Mouse (Mus musculus): ENCODE results near the gene St8sia6. TPM values are rescaled to one million over a fixed set of nuclear protein-coding genes. Genes with fewer than 3 reads are reported as not detected.

The St8sia6 gene
- polyA plus RNA-seq, 1 experiment from 2014 or later, result 0.77 TPM

GRCm38 (mm10) chr2:13751691-13752090, 42.2 kb downstream of the St8sia6 start:
- no peaks in the 10 kb centered on the region for H3K36me3 ChIP-seq (replicated peaks)
- no peak overlapping the region for H3K4me2 ChIP-seq
- no peak overlapping the region for H3K9ac ChIP-seq
- H3K27ac ChIP-seq, result no peak overlapping the region
- ATAC-seq (ENCODE audit: low FRiP score), result no peak
- no peaks in the 10 kb centered on the region for H3K4me1 ChIP-seq
- 79% methylated on average over 1 of the region's 1 CpGs for WGBS
- no peaks in the 10 kb centered on the region for H3K27me3 ChIP-seq
- no peaks in the 10 kb centered on the region for H3K9me3 ChIP-seq
- H3K4me3 ChIP-seq (replicated peaks), result no peak overlapping the region

GRCm38 (mm10) chr2:13750777-13751176, 43.1 kb downstream of the St8sia6 start:
- 67% methylated on average over 1 of the region's 1 CpGs for WGBS
- Histone ChIP-seq H3K27ac (no peak overlapping the region), H3K27me3 (no peaks in the 10 kb centered on the region), H3K36me3 (replicated peaks) (no peaks in the 10 kb centered on the region), H3K4me2 (no peak overlapping the region), H3K9me3 (no peaks in the 10 kb centered on the region), H3K4me3 (replicated peaks) (no peak overlapping the region), H3K4me1 (no peaks in the 10 kb centered on the region), H3K9ac (no peak overlapping the region)
- ATAC-seq (ENCODE audit: low FRiP score), result no peak

GRCm38 (mm10) chr2:13750089-13750488, 43.8 kb downstream of the St8sia6 start:
- Histone ChIP-seq H3K4me1 (no peaks in the 10 kb centered on the region), H3K9ac (no peak overlapping the region), H3K4me2 (no peak overlapping the region), H3K9me3 (no peaks in the 10 kb centered on the region), H3K4me3 (replicated peaks) (no peak overlapping the region), H3K27me3 (no peaks in the 10 kb centered on the region), H3K27ac (no peak overlapping the region), H3K36me3 (replicated peaks) (no peaks in the 10 kb centered on the region)
- no peak for ATAC-seq (ENCODE audit: low FRiP score)
- WGBS, result 86% methylated on average over 1 of the region's 1 CpGs

GRCm38 (mm10) chr2:13749176-13749575, 44.7 kb downstream of the St8sia6 start:
- WGBS, result 83% methylated on average over 1 of the region's 1 CpGs
- H3K27me3 ChIP-seq, result no peaks in the 10 kb centered on the region
- no peaks in the 10 kb centered on the region for H3K4me1 ChIP-seq
- H3K9me3 ChIP-seq, result no peaks in the 10 kb centered on the region
- no peak overlapping the region for H3K9ac ChIP-seq
- H3K4me2 ChIP-seq, result no peak overlapping the region
- H3K4me3 ChIP-seq (replicated peaks), result no peak overlapping the region
- no peak for ATAC-seq (ENCODE audit: low FRiP score)
- no peaks in the 10 kb centered on the region for H3K36me3 ChIP-seq (replicated peaks)
- no peak overlapping the region for H3K27ac ChIP-seq

- no peak for ATAC-seq (ENCODE audit: low FRiP score)
- 97% methylated on average over 1 of the region's 1 CpGs for WGBS
These were observed 46.3 kb downstream of the St8sia6 start for GRCm38 (mm10) chr2:13747576-13747975.

GRCm38 (mm10) chr2:13746023-13746422, 47.8 kb downstream of the St8sia6 start:
- Histone ChIP-seq H3K27ac (no peak overlapping the region), H3K4me1 (no peaks in the 10 kb centered on the region), H3K9me3 (no peaks in the 10 kb centered on the region), H3K36me3 (replicated peaks) (no peaks in the 10 kb centered on the region), H3K4me3 (replicated peaks) (no peak overlapping the region), H3K4me2 (no peak overlapping the region), H3K27me3 (no peaks in the 10 kb centered on the region), H3K9ac (no peak overlapping the region)
- ATAC-seq (ENCODE audit: low FRiP score), result no peak
- WGBS, result 71% methylated on average over 1 of the region's 1 CpGs

More at GRCm38 (mm10) chr2:13747576-13747975, 46.3 kb downstream of the St8sia6 start:
- H3K9ac ChIP-seq, result no peak overlapping the region
- H3K36me3 ChIP-seq (replicated peaks), result no peaks in the 10 kb centered on the region
- H3K4me2 ChIP-seq, result no peak overlapping the region
- no peaks in the 10 kb centered on the region for H3K27me3 ChIP-seq
- no peak overlapping the region for H3K4me3 ChIP-seq (replicated peaks)
- no peaks in the 10 kb centered on the region for H3K4me1 ChIP-seq
- no peak overlapping the region for H3K27ac ChIP-seq
- H3K9me3 ChIP-seq, result no peaks in the 10 kb centered on the region

GRCm38 (mm10) chr2:13738704-13739103, 55.2 kb downstream of the St8sia6 start:
- Histone ChIP-seq H3K4me1 (no peaks in the 10 kb centered on the region), H3K4me3 (replicated peaks) (no peak overlapping the region), H3K36me3 (replicated peaks) (no peaks in the 10 kb centered on the region), H3K27ac (no peak overlapping the region), H3K9ac (no peak overlapping the region), H3K27me3 (no peaks in the 10 kb centered on the region), H3K9me3 (no peaks in the 10 kb centered on the region), H3K4me2 (no peak overlapping the region)
- 53% methylated on average over 7 of the region's 7 CpGs for WGBS
- no peak for ATAC-seq (ENCODE audit: low FRiP score)

- no peaks in the 10 kb centered on the region for H3K9me3 ChIP-seq
- WGBS, result 82% methylated on average over 2 of the region's 2 CpGs
- H3K9ac ChIP-seq, result no peak overlapping the region
- no peak overlapping the region for H3K4me3 ChIP-seq (replicated peaks)
- no peaks in the 10 kb centered on the region for H3K27me3 ChIP-seq
- H3K4me2 ChIP-seq, result no peak overlapping the region
- no peak for ATAC-seq (ENCODE audit: low FRiP score)
- no peaks in the 10 kb centered on the region for H3K4me1 ChIP-seq
- no peaks in the 10 kb centered on the region for H3K36me3 ChIP-seq (replicated peaks)
- no peak overlapping the region for H3K27ac ChIP-seq
These were observed 66.0 kb downstream of the St8sia6 start for GRCm38 (mm10) chr2:13727901-13728300.

- Histone ChIP-seq H3K27me3 (no peaks in the 10 kb centered on the region), H3K36me3 (replicated peaks) (no peaks in the 10 kb centered on the region), H3K4me3 (replicated peaks) (no peak overlapping the region), H3K9me3 (no peaks in the 10 kb centered on the region), H3K9ac (no peak overlapping the region), H3K4me1 (no peaks in the 10 kb centered on the region), H3K4me2 (no peak overlapping the region), H3K27ac (no peak overlapping the region)
- 75% methylated on average over 3 of the region's 3 CpGs for WGBS
- ATAC-seq (ENCODE audit: low FRiP score), result no peak
These were observed 68.3 kb downstream of the St8sia6 start for GRCm38 (mm10) chr2:13725592-13725991.

- no peaks in the 10 kb centered on the region for H3K36me3 ChIP-seq (replicated peaks)
- no peaks in the 10 kb centered on the region for H3K4me1 ChIP-seq
- H3K27me3 ChIP-seq, result no peaks in the 10 kb centered on the region
- no peak for ATAC-seq (ENCODE audit: low FRiP score)
- no peak overlapping the region for H3K9ac ChIP-seq
- H3K9me3 ChIP-seq, result no peaks in the 10 kb centered on the region
- H3K4me2 ChIP-seq, result no peak overlapping the region
- no peak overlapping the region for H3K27ac ChIP-seq
- 65% methylated on average over 4 of the region's 4 CpGs for WGBS
- no peak overlapping the region for H3K4me3 ChIP-seq (replicated peaks)
These were observed 71.6 kb downstream of the St8sia6 start for GRCm38 (mm10) chr2:13722241-13722640.

- no peaks in the 10 kb centered on the region for H3K4me1 ChIP-seq
- no peak overlapping the region for H3K27ac ChIP-seq
- H3K27me3 ChIP-seq, result no peaks in the 10 kb centered on the region
- ATAC-seq (ENCODE audit: low FRiP score), result no peak
- H3K36me3 ChIP-seq (replicated peaks), result no peaks in the 10 kb centered on the region
- no peak overlapping the region for H3K4me3 ChIP-seq (replicated peaks)
- no peaks in the 10 kb centered on the region for H3K9me3 ChIP-seq
- no peak overlapping the region for H3K4me2 ChIP-seq
- WGBS, result 88% methylated on average over 6 of the region's 6 CpGs
- H3K9ac ChIP-seq, result no peak overlapping the region
These were observed 75.2 kb downstream of the St8sia6 start for GRCm38 (mm10) chr2:13718628-13719185.

GRCm38 (mm10) chr2:13708785-13709184, 85.1 kb downstream of the St8sia6 start:
- no peaks in the 10 kb centered on the region for H3K4me1 ChIP-seq
- H3K9ac ChIP-seq, result no peak overlapping the region
- H3K36me3 ChIP-seq (replicated peaks), result no peaks in the 10 kb centered on the region
- 85% methylated on average over 1 of the region's 1 CpGs for WGBS
- no peak overlapping the region for H3K4me2 ChIP-seq
- no peak overlapping the region for H3K27ac ChIP-seq
- no peaks in the 10 kb centered on the region for H3K9me3 ChIP-seq
- H3K27me3 ChIP-seq, result no peaks in the 10 kb centered on the region
- H3K4me3 ChIP-seq (replicated peaks), result no peak overlapping the region
- no peak for ATAC-seq (ENCODE audit: low FRiP score)

- Histone ChIP-seq H3K27me3 (no peaks in the 10 kb centered on the region), H3K4me2 (no peak overlapping the region), H3K9ac (no peak overlapping the region), H3K4me1 (no peaks in the 10 kb centered on the region), H3K4me3 (replicated peaks) (no peak overlapping the region), H3K9me3 (no peaks in the 10 kb centered on the region), H3K27ac (no peak overlapping the region), H3K36me3 (replicated peaks) (no peaks in the 10 kb centered on the region)
- no peak for ATAC-seq (ENCODE audit: low FRiP score)
These were observed 96.3 kb downstream of the St8sia6 start for GRCm38 (mm10) chr2:13697514-13697913.

Data from forebrain, embryonic 12.5 days (tissue).